Mouse (Mus musculus) heart, postnatal 0 days (tissue): ENCODE data around the gene Rab23.

Source experiments
- CTCF ChIP-seq: IDR thresholded peaks from 2 replicates; pipeline ENCODE4 v1.5.1; 2016; ENCODE audit warnings: antibody characterized with exemption, control low read depth, low read depth
- EP300 ChIP-seq: IDR thresholded peaks from 2 replicates; pipeline ENCODE4 v1.6.1; 2016; ENCODE audit warnings: antibody characterized with exemption, low read depth

- TF ChIP-seq CTCF, result no peak
- TF ChIP-seq EP300, result no peak
Measured at GRCm38 (mm10) chr1:33768091-33768787, 48.6 kb downstream of the Rab23 start.
